Mouse (Mus musculus) cerebellum, adult (tissue): ENCODE data around the gene Sp8.

Source experiments
- ATAC-seq: cut with Nextera tagmentation; 2 replicates; pipeline ENCODE4 v1.9.2; 2017; ENCODE audit warnings: mild to moderate bottlenecking, moderate library complexity, mixed read lengths; ENCODE audit not compliant: insufficient number of reproducible peaks, low FRiP score, low TSS enrichment

Gene Sp8

DNA sequence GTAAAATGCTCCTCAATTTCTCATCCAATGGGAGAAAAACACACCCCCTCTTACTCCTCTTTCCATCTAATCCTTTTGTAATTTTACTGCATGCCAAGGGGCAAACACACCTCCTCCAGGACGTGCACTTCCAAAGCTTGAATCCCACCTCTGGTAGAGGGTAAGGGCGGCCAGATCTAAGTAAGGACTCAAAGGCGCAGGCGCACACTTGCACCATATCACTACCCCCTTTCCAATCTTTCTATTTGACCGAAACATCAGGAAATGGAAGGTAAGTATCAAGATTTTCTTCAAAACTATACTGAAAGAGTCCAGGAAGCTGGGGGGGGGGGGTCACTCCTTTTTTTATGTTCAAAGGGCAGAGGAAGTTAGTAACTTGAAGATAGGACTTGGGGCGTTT, at the start of gene Sp8:
TSS of gene Sp8 (plus strand) at position 109 of the 400 bp plus-strand sequence.
- no peak for ATAC-seq

DNA sequence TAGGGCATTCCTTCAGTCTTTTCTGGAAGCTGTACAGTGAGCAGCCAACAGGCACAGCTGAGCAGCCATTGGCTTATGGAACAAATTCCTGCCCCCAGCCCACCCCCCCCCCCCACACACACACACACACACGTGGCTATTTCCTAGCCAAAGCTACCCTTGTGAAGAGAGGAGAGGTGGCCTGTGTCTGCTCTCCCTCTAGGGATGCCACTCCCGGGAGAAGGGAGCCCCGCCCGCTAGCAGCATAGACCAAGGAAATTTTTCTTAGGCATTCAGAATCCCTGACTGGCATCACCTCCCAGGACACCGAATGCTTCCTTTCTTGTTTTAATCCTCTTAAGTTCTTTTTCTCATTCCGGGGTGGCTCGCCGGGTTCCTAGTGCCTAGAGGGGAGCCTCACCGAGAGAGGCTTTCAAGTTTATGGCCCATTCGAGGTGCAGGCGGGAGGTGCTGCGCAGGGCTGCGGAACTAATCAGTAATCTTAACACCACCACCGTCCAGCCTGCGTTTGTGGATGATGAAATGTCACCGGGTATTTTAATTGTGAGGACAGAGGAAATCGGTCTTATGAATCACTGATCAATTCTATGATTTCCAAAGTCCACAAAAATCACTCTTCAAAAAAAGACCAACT, 34.7 kb upstream of the Sp8 start:
- ATAC-seq: no peak

DNA sequence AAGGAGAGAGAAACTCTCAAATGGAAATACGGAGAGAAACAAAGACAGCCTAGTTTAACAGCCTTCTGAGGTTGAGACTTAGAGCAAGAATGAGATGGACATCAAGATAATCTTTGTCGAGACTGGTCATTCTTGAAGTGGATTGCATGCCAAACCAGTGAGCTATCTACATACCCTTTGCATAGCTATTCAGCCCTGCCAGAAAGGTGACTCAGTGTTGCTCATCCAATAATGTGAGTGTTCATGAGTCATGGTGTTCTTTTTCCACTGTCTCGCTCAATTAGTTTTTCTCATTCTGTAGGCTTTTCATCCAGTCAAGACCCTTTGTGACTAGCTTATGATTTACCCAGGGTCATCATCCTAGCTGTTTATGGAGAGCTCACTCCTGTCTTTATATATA, 31.6 kb upstream of the Sp8 start:
- ATAC-seq: no peak

DNA sequence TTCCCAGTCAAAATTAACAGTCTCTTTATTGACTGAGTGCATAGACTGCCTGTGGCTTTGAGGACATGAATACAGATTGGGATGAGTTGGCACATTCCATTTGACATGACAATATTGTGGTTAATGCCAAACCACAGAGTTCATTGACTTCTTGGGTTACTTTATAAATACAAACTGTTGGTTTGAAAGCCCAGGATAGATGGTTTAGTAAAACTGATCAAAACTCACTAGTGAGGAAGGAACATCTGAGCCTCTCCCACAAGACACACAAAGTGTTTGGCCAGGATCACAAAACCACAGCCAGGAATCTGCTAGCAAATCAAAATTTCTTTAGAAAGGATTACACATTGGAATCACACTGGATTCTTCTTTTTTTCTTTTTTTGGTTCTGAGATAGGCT, 30.0 kb upstream of the Sp8 start:
- no peak for ATAC-seq

DNA sequence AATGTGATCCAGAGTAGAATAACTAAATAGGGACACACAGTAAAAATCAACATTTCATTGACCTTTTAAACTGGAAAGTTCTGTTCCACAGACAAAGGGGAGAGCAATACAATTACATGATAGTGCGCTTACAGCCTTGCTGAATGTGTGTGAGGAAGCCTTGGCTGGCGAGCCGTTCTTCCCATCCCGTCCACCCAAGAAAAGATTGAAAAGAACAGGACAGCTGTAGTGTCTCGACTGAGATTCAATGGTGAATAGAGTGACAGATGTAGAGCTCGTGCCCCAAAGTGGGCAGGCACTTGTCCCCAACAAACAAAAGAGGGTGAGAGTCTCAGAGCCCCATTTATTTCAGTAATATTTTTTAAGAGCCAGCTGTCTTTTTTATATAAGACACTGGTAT, 16.2 kb upstream of the Sp8 start:
- no peak for ATAC-seq

DNA sequence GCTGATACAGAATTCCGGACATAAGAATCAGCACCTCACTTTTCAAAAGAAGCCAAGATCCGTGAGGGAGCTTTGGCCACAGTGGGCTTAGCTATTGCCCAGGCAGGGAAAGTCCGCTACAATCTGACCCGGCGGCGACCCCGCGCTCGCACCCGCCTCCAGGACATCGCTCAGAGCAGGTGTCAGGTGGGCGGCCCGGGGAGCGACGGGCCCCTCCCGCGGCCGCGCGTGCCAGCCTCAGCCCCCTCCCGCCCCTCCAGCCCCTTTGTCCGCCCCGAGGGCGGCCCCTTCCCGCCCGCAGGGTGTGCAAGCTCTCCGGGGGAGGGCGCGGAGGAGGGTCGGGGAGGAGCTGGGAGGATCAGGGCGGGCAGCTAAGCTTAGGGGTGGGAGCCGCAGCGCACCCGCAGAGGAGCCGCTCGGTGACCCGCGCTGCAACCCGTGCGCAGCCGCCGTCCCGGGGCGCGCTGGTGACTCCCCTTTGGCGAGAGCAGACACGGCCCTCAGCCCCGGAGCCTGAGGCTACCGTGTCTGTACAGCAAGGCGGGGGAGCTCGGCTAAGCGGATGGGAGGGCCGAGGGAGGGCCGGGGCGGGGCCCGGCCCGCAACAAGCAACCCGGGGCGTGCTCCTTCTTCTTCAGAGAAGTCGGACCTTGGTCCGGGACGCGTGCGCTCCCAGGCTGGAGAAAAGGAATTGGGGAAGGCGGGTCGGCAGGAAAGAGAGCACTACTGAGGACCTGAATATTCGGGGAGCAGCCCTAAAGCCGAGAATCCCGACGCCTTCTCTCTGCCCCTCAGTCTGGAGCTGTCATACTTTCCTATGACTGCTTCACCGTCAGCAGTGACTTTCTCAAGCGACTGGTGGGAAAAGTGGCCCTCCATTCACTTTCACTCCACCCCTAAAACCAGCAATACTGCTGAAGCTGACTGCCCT, 9.5 kb upstream of the Sp8 start:
- ATAC-seq: no peak

DNA sequence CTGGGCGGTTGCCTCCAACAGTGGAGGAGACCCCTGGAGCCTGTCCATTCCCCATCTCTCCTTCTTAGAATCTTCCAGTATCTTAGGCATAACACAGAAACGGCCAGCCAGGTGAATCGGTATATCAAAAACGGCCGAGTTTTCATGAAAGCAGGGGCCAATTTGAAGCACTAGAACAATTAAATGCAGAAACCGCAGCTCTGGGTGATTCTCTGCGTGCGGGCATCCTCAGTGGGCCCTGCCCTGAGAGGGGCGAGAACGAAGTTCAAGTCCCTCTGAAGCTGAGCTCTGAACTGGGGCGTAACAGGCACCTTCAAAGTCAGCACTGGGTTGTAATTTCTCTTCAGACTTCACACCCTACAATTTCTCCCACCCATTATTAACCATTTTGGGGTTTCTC, 8.8 kb upstream of the Sp8 start:
- ATAC-seq: no peak

DNA sequence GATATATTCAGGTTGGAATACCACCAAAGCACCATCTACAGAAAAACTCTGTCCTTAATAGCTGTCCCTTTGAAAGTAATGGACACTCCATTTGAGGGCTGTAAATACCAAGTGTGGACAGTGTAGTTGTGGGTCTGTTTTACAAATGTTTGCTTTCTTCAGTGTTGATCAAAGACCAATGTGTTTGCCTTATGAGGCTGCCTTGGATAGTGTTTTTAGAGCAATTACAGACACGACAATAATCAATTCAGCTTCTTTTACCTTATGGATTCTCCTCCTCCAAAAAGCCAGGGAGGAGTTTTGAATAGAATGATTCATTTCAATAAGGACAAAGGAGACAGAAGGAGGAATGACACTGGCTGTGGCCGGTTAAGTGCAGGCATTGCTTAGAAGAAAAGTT, 7.9 kb upstream of the Sp8 start:
- ATAC-seq: no peak

DNA sequence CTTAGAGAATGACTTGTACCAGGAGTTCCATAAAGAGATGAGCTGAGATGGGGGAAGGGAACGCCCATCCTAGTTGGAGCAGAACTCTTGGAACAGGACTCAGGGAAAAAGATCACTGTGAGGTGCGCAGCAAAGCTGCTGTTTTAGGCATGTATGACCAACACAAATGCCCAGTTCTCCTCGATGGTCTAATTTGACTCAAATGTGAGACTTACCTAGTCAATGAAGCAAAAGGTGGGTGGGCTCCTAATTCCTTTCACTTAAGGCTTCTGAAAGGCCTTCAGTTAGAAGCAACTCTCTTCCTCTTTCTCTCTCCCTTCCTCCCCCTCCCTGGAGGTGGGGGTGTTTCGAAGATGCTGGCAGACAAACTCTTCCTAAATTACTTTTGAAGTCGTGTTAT, 6.7 kb upstream of the Sp8 start:
- no peak for ATAC-seq

DNA sequence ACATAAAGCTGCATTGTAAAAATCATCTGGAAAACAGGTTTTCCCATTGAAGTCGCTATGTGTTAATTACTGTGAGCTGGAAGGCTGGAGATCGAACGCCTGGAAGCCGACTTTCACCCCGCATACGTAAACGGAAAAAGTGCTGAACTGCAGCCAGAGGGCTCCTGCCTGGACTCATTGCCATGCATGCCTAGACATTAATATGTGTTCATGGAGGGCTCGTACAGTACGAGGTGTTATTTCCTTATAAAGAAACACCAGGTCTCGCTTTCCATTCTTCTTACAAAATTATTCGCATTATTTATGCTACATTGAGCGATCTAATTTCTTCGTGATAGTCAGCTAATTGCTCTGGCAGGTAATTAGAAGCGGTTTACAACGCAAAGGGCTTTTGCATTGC, 5.8 kb upstream of the Sp8 start:
- no peak for ATAC-seq

DNA sequence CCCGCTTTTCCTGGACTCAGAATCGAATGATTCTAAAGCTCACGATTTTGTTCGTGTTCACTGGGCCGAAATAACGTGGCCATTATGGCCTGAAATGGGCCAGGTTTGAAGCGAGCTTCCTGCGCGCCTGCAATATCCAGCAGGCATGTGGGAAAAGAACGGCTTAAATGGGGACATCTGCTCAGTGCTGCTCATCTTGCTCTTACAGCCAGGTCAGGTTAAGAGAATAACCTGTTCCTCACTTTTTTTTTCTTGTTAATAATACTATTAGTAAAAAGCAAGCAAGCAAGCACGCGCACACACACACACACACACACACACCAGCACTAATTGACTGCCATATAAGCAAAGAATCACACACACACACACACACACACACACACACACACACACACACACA, 5.3 kb upstream of the Sp8 start:
- ATAC-seq: no peak

DNA sequence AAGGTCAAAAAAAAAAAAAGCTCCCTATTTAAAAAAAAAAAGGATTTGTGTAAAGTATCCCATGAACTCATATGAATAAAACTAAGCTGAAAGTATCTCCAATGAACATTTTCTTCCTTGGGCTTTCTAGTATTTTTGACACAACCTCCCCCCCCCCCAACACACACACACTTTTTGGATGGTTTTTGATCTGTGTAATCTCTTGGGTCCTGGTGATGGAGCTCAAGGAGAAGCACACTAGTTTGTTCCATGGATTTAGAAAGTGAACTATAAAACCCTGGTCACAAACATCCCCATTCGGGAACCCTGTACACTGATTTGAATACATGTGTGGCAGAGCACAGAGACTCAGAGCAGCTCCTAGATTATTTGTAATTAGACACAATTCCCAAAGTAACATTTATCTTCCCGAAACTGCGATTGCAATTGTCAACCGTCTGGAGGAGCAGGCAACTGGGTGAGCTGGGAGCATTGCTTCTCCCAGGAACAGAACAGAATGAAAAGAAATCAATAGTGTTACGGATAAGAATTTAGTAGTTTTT, 4.7 kb upstream of the Sp8 start:
- ATAC-seq: no peak

DNA sequence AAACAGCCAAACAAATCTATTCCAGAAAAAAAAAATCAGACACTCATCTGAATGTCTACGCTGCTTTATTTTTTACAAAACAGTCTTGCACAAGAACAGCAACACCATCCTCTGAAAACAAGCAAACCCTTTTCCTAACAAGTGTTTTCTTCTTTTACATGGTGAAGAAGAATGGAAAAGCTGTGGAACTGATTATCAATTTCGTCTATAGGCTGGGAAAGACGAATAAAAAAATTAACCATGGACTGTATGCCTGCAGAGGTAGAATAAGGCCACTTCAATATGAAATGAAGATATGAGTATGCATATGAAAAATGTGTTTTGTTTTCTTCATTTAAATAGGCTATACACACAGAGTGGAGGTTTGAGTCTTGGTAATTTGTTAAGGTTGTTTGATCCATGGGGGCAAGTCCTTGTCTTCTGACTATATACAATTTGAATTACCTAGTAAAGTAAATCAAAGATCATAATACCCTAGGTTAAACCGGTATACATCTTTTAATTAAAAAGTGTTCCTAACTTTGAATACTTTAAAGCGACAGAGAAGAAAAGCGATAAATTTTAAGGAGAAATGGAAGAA, 4.1 kb upstream of the Sp8 start:
- ATAC-seq: no peak

DNA sequence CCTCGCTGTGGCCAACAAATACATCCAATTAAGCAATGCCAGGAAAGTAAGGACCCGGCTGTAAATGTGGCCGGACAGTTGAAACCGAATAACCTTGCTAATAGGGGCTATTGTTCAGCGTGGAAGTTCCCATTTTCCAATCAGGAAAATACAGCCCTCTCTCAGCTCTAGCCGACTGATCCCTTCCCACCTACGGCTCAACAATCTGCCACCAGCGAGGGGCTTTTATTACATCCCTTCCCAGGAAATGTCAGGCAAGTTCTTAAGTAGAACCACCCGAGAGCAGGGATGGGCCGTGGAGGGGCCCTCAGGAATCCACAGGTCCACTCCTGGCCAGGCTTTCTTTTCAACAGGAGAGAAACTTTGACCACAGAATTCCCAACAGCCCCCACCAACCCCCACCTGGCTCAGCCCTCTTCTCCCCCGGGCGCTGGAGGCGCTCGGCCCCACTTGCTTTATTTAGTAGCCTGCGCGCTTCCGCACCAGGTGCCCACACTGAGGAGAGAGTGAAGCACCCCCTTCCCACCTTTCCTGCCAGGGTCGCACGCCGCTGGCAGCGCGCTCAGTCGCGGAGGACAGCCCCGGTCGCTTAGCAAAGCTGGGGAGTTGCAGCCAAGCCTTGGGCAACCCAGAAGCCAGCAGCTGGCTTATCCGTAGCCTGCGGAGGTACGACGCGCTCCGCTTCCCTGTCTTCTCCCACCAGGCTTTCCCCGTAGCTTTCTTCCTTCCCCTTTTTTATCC, 3.3 kb upstream of the Sp8 start:
- no peak for ATAC-seq

DNA sequence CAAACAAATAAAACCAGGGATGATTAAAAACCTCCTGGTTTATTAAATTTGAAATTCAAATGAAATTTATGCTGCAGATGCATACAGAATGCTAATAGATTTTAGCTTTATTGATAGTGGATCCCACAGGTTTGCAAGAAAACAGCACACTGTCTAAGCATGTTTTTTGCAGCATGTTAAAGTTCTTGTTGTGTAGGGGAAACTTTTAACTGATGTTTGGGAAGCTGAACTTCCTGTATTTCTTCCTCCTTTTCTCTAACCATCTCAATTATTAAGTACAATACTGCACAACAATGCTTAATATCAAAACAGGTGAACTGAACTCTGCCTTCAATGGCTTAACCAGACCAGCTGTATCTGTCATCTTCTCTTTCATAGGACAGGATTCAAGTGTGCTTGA, 2.0 kb upstream of the Sp8 start:
- no peak for ATAC-seq

DNA sequence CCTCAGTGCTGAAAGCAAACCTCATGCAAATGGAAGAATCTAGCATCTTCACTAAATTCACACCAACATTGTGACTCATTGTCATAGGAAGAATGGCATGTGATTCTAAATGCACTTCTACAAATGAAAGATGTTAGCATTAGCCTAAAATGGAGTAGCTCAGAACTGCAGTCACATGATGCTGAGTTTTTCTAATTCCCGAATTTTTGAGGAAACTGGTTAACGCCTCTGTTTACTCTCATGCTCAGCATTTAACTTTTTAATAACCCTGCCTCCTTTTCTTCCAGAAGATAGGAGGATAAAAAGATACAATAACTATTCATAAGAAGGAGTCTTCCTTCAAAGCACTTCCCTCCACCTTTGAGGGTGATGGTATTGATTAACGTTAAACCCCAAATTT, 1.3 kb upstream of the Sp8 start:
- ATAC-seq: no peak

DNA sequence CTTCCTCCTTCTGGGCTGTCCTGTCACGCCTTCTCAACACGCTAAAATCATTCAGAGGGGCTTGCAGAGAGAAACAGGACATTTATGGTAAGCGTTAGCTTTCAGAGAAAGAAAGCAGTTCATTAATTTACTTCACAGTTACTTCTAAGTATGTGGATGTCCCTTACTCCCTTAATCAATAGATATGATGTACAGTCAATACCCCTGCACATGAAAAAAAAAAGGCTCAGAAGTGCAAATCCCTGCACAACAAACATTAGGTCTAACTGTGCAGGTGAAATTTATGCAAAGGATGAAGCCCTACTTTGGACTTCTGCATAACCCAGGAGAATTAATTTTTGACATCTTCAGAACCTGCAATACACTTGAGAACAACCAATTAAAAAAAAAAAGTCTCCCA, 778 bp upstream of the Sp8 start:
- ATAC-seq: no peak

DNA sequence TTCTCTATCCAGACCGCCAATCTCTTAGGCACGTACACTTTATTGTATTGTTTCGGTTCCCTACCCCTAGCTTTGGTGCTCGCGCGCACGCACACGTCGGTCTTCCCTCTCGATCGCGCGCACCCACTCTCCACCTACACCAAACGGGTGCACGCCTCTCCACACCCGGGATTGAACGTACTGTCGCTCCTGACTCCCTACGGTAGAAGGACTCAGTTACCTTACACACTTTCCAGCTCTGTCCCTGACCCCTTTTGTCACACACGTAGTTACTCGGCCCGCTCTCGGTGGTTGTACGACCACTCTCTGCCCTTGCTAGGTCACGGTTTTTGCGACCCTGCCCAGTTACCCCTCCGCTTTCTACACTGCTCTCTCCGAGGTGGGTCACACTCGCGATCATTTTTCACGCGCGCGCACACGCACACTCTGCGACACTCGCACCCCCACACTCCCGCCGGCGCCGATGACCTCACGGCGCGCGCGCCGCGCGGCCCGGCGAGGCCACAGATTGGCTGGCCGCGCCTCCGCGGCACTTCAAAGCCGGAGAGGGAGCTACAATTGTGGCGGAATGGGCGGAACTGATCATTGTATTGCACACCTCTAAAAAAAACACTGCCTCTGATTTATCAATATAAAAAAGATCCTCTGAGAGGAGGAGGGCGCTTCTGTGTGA, 656 bp downstream of the Sp8 start:
- no peak for ATAC-seq

DNA sequence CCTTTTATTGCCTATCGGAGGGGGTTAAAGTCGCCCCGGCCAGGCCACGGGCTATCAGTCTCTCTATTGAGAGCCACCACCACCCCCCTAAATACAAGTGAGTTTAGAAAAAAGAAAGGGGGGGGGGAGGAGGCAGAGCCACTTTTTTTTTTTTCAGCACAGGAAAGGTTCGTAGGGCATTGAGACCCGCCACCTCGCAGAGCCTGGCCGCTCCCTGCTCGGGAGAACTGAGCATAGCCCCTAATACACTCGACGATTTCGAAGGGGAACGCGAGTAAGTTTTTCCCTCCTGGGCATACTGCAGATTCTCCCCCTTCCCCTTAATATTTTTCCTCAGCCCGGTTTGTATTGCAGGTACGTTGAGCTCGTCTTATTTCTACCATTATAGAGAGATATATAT, 1.3 kb downstream of the Sp8 start:
- no peak for ATAC-seq

DNA sequence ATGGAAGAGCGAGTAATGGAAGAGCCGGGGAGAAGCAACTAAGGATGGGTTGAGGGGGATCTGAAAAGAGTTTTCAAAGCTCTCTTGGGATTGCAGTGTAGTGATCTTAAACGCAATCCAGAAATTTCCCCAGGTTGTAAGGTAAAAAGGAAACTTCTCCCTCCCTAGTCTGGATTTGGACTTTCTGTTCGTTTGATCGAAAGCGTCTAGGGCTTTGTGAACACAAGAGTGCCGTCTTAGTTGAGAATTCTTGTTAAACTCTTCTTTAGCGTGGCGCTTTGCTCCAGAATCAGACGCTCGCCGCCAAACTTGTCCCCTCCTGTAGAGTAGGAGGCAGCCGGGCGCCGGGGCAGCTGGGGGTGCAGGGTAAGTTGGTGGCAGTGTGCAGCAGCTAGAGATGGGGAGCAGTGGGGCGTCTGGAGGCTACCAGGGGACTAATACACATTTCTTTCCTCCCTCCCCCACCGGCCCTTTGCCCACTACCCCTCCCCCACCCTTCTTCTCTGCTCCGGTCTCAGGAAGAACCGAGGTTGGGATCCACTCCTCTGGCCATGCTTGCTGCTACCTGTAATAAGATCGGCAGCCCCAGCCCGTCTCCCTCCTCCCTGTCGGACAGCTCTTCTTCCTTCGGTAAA, 1.8 kb downstream of the Sp8 start:
- ATAC-seq: no peak
